Mouse (Mus musculus) T-cell, adult 66 days (primary cell): Measurements from ENCODE around the gene Olfr736. TPM values are rescaled to one million over a fixed set of nuclear protein-coding genes. Genes with fewer than 3 reads are reported as not detected.

Experiments used
- total RNA-seq, 2 experiments: library from RNA; stranded (reverse); gene quantifications; 3 replicates in 1 of 2; 4 replicates in 1 of 2; pipeline ENCODE4 v1.2.4; 2023

The Olfr736 gene
- total RNA-seq: not detected

DNA sequence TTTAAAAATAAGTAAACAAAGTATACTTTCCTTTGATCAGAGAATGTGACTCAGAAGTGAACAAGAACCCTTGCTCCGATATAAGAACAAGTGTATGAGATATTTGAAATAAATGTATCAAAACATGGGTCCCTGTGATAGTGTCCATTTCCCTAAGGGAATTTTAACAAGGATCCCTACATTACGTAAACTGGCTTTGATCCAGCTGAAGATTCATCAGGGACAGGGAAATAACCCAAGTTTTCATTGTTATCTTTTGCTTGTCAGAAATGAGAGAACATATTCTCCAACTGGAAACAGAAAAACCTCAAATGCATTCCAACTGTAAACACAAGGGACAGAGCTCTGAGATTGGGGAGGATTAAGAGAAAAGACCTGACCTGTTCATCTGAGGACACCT, at the start of gene Olfr736:
Gene Olfr736, plus strand, starts transcription at position 301 of the 400 bp plus-strand sequence.

DNA sequence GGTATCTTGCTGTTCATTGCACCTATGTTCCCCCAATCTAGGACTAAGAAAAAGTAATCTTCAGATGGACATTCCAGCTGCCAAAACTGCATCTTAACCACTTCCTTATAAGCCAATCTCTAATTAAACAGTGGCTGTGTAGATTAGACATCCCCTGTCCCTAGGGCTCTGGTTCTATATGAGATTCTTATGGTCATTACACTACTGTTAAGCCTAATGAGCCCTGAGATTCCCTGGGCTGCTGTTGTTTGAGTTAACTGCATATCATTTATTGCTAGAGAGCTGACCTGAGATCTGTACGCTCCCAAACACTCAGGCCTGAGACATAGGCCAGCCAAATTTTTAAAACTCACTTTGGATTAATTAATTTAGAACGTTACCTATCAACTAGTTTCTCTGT, 32.2 kb upstream of the Olfr736 start, which contains the start of gene Olfr735:
Gene Olfr735, minus strand, starts transcription at position 77 of the 400 bp plus-strand sequence.

DNA sequence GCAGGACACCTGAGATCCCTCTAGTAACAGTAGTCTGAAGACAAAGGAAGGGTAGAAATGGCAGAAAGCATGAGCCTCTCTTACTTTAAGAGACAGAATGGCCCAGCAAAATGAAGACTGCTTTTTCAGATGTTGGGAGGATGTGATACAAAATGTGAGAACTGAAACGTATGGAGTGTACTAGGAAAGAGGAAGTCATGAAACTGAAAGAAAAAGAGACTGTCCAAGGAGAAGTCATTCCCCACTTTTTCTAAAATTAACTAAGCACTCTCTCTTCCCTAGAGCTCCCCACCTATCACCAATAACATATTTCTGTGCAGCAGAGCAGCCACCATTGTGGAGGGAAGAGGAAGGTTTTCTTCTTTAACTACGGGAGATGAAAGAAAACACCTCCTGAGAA, 23.4 kb upstream of the Olfr736 start, which contains the start of gene Tlr11:
Gene Tlr11, plus strand, starts transcription at position 322 of the 400 bp plus-strand sequence.

DNA sequence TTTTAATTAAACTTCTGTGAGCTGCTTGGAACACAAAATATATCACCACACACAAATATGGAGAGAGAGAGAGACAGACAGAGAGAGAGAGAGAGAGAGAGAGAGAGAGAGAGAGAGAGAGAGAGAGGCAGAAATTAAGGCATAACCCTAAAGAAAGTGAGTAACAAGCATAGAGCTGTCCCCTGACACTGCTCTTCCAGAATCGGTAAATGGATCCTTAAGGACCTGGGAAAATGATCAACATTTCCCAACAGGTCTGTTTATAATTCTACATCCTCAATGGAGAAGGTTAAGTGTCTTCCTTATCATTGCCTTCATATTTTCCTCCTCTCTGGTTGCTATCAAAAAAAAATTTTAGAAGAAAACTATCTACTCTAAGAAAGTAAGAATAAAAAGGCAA, 26.3 kb downstream of the Olfr736 start, which contains the start of gene Olfr738:
Gene Olfr738, plus strand, starts transcription at position 301 of the 400 bp plus-strand sequence.

DNA sequence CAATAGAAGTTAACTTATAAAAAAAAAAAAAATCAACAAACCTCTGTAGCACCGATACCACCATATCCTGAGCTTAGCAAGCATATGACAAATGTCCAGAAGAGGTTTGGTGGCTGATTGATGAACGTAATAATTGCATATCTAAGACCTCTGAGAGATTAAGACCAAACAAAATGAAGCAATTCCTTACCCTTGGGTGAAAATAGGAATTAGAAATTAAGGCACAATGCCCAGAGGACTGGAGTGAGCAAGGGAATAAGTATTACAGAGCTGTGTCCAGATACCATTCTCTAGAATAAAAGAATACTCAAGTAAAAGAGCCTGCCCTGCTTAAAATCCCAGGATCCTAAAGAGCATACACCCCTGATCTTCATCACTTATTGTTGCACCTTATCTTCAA, 37.4 kb downstream of the Olfr736 start, which contains the start of gene Olfr739:
Gene Olfr739, plus strand, starts transcription at position 301 of the 400 bp plus-strand sequence.

Other genes with a start within 250 kb of the Olfr736 start
- not detected for gene Olfr728, start 238.5 kb upstream of the Olfr736 start, total RNA-seq
- gene Olfr729, start 228.3 kb upstream of the Olfr736 start, total RNA-seq: not detected
- gene Olfr730, start 193.0 kb upstream of the Olfr736 start, total RNA-seq: not detected
- not detected for gene Olfr731, start 139.3 kb upstream of the Olfr736 start, total RNA-seq
- not detected for gene Olfr732, start 97.0 kb upstream of the Olfr736 start, total RNA-seq
- gene Olfr733, start 79.6 kb upstream of the Olfr736 start, total RNA-seq: not detected
- not detected for gene Olfr734, start 54.4 kb upstream of the Olfr736 start, total RNA-seq
- gene Olfr735, start 32.3 kb upstream of the Olfr736 start, total RNA-seq: not detected
- under 1 TPM in 1 of 2 experiments, not detected in 1; 0.18 TPM for gene Tlr11, start 23.2 kb upstream of the Olfr736 start, total RNA-seq
- not detected for gene Olfr738, start 26.4 kb downstream of the Olfr736 start, total RNA-seq
- not detected for gene Olfr739, start 37.5 kb downstream of the Olfr736 start, total RNA-seq
- not detected for gene Olfr740, start 64.4 kb downstream of the Olfr736 start, total RNA-seq
- gene Olfr741, start 91.6 kb downstream of the Olfr736 start, total RNA-seq: not detected
- not detected for gene Olfr742, start 122.4 kb downstream of the Olfr736 start, total RNA-seq
- gene Olfr743, start 140.7 kb downstream of the Olfr736 start, total RNA-seq: not detected
- gene Olfr744, start 233.7 kb downstream of the Olfr736 start, total RNA-seq: not detected